Mouse (Mus musculus): Measurements from ENCODE around the gene Dupd1.

- no peak for TF ChIP-seq POLR2A (IDR thresholded peaks at IDR 0.05; ENCODE audit: borderline replicate concordance, extremely low read depth, insufficient read depth, insufficient read length, poor library complexity, severe bottlenecking)
- no peak for TF ChIP-seq CTCF (IDR thresholded peaks at IDR 0.05; ENCODE audit: borderline replicate concordance, extremely low read depth, insufficient read depth, insufficient read length)
Measured at GRCm38 (mm10) chr14:21740345-21740744, 26.0 kb upstream of the Dupd1 start.

Measured in brain, embryonic 14.5 days (tissue).